Mouse (Mus musculus) retina, postnatal 1 day (tissue): Measurements from ENCODE around the gene Vdac1.

Source experiments
- DNase-seq: peaks from one replicate; pipeline ENCODE4 v3.0.0-alpha.2; 2012

The Vdac1 gene

GRCm38 (mm10) chr11:52360471-52361277 lies at the start of gene Vdac1:
TSS of gene Vdac1 (plus strand) at chr11:52360860.
- DNase-seq = peak; percentile 93

- DNase-seq = peak; percentile 27
Observed at GRCm38 (mm10) chr11:52314102-52314793, 46.4 kb upstream of the Vdac1 start.

- no peak for DNase-seq
Observed at GRCm38 (mm10) chr11:52318445-52318844, 42.2 kb upstream of the Vdac1 start.

GRCm38 (mm10) chr11:52319664-52320063 lies 41.0 kb upstream of the Vdac1 start:
- DNase-seq = no peak

- DNase-seq = no peak
Observed at GRCm38 (mm10) chr11:52320529-52320928, 40.1 kb upstream of the Vdac1 start.

GRCm38 (mm10) chr11:52321540-52321939 lies 39.1 kb upstream of the Vdac1 start:
- no peak for DNase-seq

- no peak for DNase-seq
Observed at GRCm38 (mm10) chr11:52324442-52325367, 36.0 kb upstream of the Vdac1 start.

- no peak for DNase-seq
Observed at GRCm38 (mm10) chr11:52327313-52327712, 33.3 kb upstream of the Vdac1 start.

GRCm38 (mm10) chr11:52332421-52333118 lies 28.1 kb upstream of the Vdac1 start:
- DNase-seq = peak; percentile 90

- no peak for DNase-seq
Observed at GRCm38 (mm10) chr11:52333616-52334015, 27.0 kb upstream of the Vdac1 start.

- no peak for DNase-seq
Observed at GRCm38 (mm10) chr11:52335263-52335662, 25.4 kb upstream of the Vdac1 start.

GRCm38 (mm10) chr11:52335924-52336323 lies 24.7 kb upstream of the Vdac1 start:
- no peak for DNase-seq

GRCm38 (mm10) chr11:52337651-52338295 lies 22.9 kb upstream of the Vdac1 start:
- DNase-seq = no peak

GRCm38 (mm10) chr11:52338351-52338750 lies 22.3 kb upstream of the Vdac1 start:
- no peak for DNase-seq

GRCm38 (mm10) chr11:52339098-52339497 lies 21.6 kb upstream of the Vdac1 start:
- no peak for DNase-seq

GRCm38 (mm10) chr11:52339512-52339911 lies 21.1 kb upstream of the Vdac1 start:
- DNase-seq = no peak

GRCm38 (mm10) chr11:52340123-52340864 lies 20.4 kb upstream of the Vdac1 start:
- no peak for DNase-seq

GRCm38 (mm10) chr11:52341001-52341400 lies 19.7 kb upstream of the Vdac1 start:
- peak; percentile 37 for DNase-seq

GRCm38 (mm10) chr11:52341476-52341875 lies 19.2 kb upstream of the Vdac1 start:
- no peak for DNase-seq

- no peak for DNase-seq
Observed at GRCm38 (mm10) chr11:52342296-52342695, 18.4 kb upstream of the Vdac1 start.

- DNase-seq = peak; percentile 91
Observed at GRCm38 (mm10) chr11:52343162-52343561, 17.5 kb upstream of the Vdac1 start.
